Mouse (Mus musculus): ENCODE results near the gene Blm.

The Blm gene

GRCm38 (mm10) chr7:80535009-80535744 is at the start of gene Blm:
Gene Blm, minus strand, starts transcription at chr7:80535119.
- peak; percentile 98 for DNase-seq

- peak; percentile 53 for DNase-seq
Observed at GRCm38 (mm10) chr7:80583981-80584380, 49.1 kb upstream of the Blm start.

DNA sequence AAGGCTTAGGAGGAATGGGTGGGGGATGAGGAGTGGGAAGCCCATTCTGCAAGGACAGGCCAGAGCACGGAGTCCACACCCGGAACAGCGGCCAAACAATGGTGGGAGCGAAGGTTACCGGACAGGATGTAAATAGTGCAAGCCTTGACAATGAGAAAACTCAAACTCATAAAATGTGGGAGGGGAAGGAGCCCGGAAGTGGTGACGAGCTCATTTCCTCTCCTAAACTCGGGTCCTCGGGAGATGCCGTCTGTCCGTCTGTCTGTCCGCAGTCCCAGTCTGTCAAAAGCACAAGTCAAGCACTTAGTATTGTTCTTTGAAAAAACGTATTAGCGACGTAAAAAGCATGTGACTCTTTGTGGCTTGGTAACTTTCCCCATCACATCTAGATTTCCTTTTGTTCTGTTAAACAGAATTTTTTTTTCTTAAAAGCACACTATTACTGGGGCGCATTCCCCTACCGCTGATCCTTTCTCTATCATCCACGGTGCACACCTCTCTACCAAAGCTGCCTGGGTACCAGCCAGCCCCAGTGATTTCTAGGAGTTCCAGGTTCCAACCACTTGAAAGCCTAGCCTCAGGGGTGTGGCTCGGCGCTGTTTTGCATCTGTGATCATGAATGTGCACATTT is 48.0 kb upstream of the Blm start:
- DNase-seq: no peak

DNA sequence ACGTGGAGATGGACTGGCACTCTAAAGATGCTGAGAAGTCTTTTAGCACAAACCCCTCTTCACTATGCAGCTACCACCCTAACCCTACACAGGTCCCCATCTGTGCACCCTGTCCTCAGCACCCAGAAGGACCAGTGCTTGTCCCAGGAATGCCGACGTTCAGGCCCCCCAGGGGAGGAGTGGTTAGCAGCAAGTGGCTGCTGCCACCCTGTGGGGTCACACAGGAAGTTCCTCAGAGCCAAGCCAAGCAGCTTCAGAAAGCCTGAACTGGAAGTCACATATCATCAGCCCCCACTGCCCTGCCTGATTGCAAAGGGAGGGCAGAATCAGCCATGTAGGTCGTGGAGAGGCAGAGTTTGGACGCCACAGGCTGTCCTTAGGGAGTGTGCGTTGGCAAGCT is 45.4 kb upstream of the Blm start:
- DNase-seq: peak; percentile 28

GRCm38 (mm10) chr7:80577417-80577980 is 42.6 kb upstream of the Blm start:
- DNase-seq: no peak

GRCm38 (mm10) chr7:80576626-80577025 is 41.7 kb upstream of the Blm start:
- no peak for DNase-seq

DNA sequence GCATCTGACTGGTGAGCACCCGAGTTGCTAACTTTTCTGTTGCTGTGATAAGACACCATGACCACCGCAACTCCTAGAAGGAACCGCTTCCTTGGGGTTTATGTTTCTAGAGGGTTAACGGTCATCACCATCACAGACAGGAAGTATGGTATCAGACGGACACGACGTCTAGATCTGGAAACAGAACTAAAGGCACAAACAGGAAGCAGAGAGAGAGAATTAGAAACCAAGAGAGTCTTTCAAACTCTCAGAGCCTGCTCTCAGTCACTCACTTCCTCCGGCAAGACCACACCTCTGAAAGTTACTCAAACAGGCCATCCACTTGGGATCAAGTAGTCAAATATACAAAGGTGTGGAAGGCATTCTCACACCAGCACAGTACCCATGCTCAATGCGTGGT is 40.8 kb upstream of the Blm start:
- no peak for DNase-seq

DNA sequence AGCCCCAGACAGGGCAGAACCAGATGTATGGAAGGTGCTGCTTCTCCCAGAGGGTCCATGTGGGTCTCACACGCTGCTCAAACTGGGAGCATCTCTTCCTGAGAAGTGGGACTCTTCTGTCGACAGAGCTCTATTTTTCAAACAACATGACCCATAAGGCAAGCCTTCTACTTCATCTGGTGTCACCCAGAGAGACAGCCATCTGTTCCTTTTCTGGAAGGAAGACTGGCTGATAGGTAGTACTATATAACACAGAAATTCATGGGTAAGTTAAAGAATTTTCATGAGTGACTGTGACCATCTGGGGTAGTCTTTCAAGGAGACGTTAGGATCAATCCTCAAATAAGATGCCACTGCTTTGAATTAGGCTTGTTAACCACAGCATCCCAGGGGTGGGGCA is 38.2 kb upstream of the Blm start:
- DNase-seq: no peak

- no peak for DNase-seq
Observed at GRCm38 (mm10) chr7:80567982-80568381, 33.1 kb upstream of the Blm start.

DNA sequence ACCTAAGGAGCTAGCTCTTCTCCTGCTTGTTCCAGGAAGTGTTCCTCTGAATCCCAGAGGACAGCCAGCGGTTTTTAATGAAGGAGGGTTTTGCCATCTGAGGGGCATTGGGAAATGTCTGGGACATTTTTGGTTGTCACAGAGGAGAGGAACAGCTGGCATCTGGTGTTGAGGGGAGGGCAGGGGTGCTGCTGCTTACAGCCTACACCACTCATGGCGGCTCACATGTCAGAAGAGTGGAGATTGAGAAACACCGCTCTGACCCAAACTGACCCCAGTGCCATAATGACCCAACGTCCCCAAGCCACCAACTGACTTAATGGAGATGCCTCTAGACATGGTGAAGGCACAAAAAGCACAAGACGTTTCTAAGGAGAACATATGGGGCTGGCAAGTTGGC is 27.0 kb upstream of the Blm start:
- no peak for DNase-seq

- no peak for DNase-seq
Observed at GRCm38 (mm10) chr7:80561271-80561670, 26.4 kb upstream of the Blm start.

GRCm38 (mm10) chr7:80558572-80558971 is 23.7 kb upstream of the Blm start:
- no peak for DNase-seq

- no peak for DNase-seq
Observed at GRCm38 (mm10) chr7:80558101-80558500, 23.2 kb upstream of the Blm start.

GRCm38 (mm10) chr7:80557161-80557560 is 22.2 kb upstream of the Blm start:
- DNase-seq: no peak

- no peak for DNase-seq
Observed at GRCm38 (mm10) chr7:80556166-80556565, 21.2 kb upstream of the Blm start.

GRCm38 (mm10) chr7:80555146-80555545 is 20.2 kb upstream of the Blm start:
- DNase-seq: no peak

DNA sequence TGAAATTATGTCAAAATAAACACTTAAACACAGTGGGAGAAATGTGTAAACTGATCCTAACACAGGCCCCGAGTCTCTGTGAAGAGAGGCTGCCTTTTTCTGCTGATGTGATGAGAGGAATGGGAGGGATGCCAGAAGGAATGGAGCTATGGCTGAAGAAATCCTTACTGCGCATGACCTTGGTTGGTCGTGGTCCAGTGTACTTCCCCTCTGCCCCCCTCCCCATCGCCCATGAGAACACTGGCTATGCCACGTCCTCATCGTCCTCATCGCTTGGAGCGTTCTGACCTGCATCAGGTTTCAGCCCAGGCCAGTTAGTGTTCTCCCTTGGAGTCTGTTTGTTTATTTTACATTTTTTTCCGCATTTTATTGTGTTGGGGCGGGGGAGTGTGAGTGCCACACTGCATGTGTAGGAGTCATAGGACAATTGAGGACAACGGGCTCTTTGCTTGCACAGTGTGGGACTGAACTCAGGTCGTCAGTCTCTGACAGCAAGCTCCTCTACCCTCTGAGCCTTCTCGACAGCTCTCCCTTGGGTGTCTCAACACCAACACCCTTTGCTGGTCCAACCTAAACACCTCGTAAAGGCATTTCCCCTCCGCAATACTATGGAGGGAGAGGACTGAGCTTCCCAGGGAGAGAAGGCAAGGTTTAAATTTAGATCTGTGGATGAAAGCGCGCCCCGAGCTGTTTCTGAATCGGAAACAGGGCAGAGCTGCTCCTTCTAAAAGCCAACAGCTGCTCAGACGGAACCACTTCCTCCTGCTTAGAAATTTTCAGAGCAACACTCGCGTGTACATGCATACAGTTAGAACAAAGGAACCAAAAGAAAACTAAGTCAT is 19.5 kb upstream of the Blm start:
- DNase-seq: peak; percentile 40

GRCm38 (mm10) chr7:80548513-80549260 is 13.8 kb upstream of the Blm start:
- no peak for DNase-seq

GRCm38 (mm10) chr7:80542139-80542831 is 7.4 kb upstream of the Blm start:
- DNase-seq: no peak

GRCm38 (mm10) chr7:80539581-80539980 is 4.7 kb upstream of the Blm start:
- DNase-seq: no peak

DNA sequence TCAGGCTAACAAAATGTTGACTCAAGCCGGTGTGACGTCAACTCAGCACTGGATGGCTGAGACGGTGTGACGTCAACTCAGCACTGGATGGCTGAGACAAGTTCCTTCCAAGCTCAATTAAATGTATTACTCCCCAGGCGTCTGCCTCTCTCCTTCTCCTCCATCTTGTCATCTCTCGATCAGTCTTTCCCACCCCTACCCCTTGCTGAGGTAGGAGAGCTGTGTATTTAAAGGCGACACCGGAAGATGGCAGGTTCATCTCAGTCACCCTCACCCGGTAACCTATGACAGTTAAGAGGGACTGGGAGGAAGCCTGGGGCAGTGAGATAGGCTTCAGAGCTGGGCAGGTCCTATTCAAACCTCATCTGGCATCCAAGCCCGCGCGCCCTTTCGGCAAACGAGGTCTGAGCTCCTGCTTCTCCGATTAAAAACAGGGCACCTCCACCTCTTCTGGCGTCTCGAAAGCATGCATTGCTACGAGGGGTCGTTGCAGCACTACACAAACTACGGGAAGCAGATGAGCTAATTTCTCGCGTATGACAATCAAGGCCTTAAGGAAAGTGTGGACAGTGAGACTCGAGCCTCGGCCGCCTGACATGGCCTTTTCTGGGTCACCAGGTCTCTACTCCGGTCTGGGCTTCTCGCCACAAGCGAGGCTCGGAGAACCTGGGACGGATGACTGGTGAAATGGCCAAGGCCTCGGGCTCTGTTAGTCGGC is 469 bp downstream of the Blm start:
- DNase-seq: no peak

All from right cerebral cortex, adult 18-20 months (tissue).